Mouse (Mus musculus): ENCODE measurements around the gene Gm5767. TPM values are rescaled to one million over a fixed set of nuclear protein-coding genes. Genes with fewer than 3 reads are reported as not detected.

Gene Gm5767
- not detected in 2 replicates for polyA plus RNA-seq (2014; fragmentation: Nextera tagmentation; extraction: Ambion mirVana)

DNA sequence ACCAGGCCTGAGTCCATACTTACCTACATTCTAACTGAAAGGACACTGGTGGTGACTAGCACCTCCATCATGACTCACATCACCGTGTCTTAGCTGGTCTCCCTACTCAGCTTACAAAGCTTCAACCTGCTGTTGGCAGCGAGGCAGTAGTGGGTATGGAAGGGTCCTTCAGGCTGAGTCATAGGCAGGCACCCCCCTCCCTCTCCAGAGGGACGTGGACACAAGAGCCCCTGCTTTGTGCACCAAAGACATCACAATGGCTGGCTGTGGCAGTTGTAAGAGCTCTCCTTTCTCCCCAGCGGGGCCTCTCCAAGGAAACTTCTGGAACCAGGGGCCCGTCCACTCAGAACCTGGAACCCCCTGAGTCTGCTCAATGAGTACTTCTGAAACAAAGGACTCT lies at the start of gene Gm5767:
Gene Gm5767, plus strand, starts transcription at position 301 of the 400 bp plus-strand sequence.
- H3K9me3 ChIP-seq (ENCODE audit: control insufficient read depth, low read length), result no peaks in the 10 kb centered on the region

GRCm38 (mm10) chr16:8631428-8631827 lies 49.1 kb upstream of the Gm5767 start:
- ATAC-seq (ENCODE audit: insufficient number of reproducible peaks, low FRiP score, low TSS enrichment, low read depth) (no peak), DNase-seq (ENCODE audit: low spot score) (no peak)
- WGBS, result 85% methylated on average over 5 of the region's 5 CpGs
- no peak overlapping the region for H3K27ac ChIP-seq (replicated peaks; ENCODE audit: low read depth, low read length)
- H3K36me3 ChIP-seq (ENCODE audit: control insufficient read depth, insufficient read depth, low read length), result peaks cover 9% of the 10 kb centered on the region; the same call in 1 of the 2 replicates
- no peak overlapping the region for H3K4me2 ChIP-seq (ENCODE audit: low read depth, severe bottlenecking)
- H3K9ac ChIP-seq (ENCODE audit: low read length), result no peak overlapping the region
- no peak overlapping the region for H3K4me3 ChIP-seq (ENCODE audit: low read depth, low read length)
- no peaks in the 10 kb centered on the region for H3K27me3 ChIP-seq (ENCODE audit: control insufficient read depth, insufficient read depth, low read length)
- H3K9me3 ChIP-seq (ENCODE audit: control insufficient read depth, low read length), result no peaks in the 10 kb centered on the region; the same call in 1 of the 2 replicates
- H3K4me1 ChIP-seq (ENCODE audit: control insufficient read depth, insufficient read depth, low read length), result peaks cover 7% of the 10 kb centered on the region

More for the DNA sequence above, at the start of gene Gm5767:
- 89% methylated on average over 5 of the region's 5 CpGs for WGBS
- Histone ChIP-seq H3K9ac (ENCODE audit: low read length) (no peak within 1 kb of the TSS), H3K27ac (replicated peaks; ENCODE audit: low read depth, low read length) (no peak within 1 kb of the TSS), H3K4me3 (ENCODE audit: low read depth, low read length) (no peak within 1 kb of the TSS), H3K4me2 (ENCODE audit: low read depth, severe bottlenecking) (no peak within 1 kb of the TSS), H3K27me3 (ENCODE audit: control insufficient read depth, insufficient read depth, low read length) (no peaks in the 10 kb centered on the region), H3K4me1 (ENCODE audit: control insufficient read depth, insufficient read depth, low read length) (no peaks in the 10 kb centered on the region; the same call in 1 of the 2 replicates), H3K36me3 (ENCODE audit: control insufficient read depth, insufficient read depth, low read length) (0 out of 2 replicates have a peak, but pooled peaks cover 2% of the 10 kb centered on the region)
- DNase-seq (ENCODE audit: low spot score) (no peak), ATAC-seq (ENCODE audit: insufficient number of reproducible peaks, low FRiP score, low TSS enrichment, low read depth) (no peak)

- Histone ChIP-seq H3K36me3 (ENCODE audit: control insufficient read depth, insufficient read depth, low read length) (peaks cover 9% of the 10 kb centered on the region; the same call in 1 of the 2 replicates), H3K4me1 (ENCODE audit: control insufficient read depth, insufficient read depth, low read length) (peaks cover 7% of the 10 kb centered on the region), H3K4me2 (ENCODE audit: low read depth, severe bottlenecking) (peak overlapping the region; percentile 80), H3K27ac (replicated peaks; ENCODE audit: low read depth, low read length) (peak overlapping the region; percentile 67; the same call in 1 of the 2 replicates), H3K9ac (ENCODE audit: low read length) (peak overlapping the region; percentile 86), H3K9me3 (ENCODE audit: control insufficient read depth, low read length) (no peaks in the 10 kb centered on the region; the same call in 1 of the 2 replicates), H3K4me3 (ENCODE audit: low read depth, low read length) (peak overlapping the region; percentile 78), H3K27me3 (ENCODE audit: control insufficient read depth, insufficient read depth, low read length) (no peaks in the 10 kb centered on the region)
- DNase-seq (ENCODE audit: low spot score) (no peak), ATAC-seq (ENCODE audit: insufficient number of reproducible peaks, low FRiP score, low TSS enrichment, low read depth) (peak; percentile 15; the same call in 1 of the 2 replicates)
- WGBS, result under 1% methylated on average over 13 of the region's 13 CpGs
Measured at GRCm38 (mm10) chr16:8636867-8637216, 43.7 kb upstream of the Gm5767 start.

DNA sequence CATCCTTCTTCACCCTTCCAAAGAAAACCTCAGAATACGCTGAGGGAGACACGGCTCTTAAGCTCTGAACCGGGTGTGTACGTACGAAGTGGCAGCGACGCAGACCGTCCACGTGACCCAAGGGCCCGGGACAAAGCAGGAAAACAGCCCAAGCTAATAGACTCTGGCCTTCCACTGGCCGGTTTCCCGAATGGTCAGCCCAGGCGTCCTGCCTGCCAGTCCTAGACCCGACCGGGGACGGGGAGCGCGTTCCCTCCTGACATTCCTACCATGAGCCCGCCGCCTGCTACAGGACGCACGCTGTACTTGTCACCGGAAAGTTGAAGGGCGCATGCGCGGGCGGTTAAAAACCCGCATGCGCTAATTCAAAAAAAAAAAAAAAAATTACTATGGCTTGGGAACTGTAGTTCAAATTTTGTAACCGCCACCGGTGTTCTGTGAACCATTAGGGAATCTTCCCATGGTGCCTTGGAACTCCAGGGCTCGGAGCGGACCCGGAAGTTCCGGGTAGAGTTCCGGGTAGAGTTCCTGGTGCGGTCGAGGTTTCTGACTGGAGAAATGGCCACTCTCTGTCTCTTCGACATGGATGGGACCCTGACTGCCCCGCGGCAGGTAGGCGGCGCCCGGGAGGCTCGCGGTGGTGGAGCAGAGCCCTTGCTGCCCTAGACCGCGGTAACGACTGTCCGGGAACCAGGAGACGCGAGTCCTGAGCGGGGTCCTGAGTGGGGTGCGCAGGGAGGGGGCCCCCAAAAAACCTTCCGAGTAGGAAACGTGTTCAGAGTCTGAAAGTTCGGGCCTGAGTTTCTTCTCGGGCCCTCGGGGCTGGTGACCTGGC lies 43.1 kb upstream of the Gm5767 start, which contains the start of the genes Pmm2 and Tmem186:
Gene Pmm2, plus strand, starts transcription at position 458 of the 835 bp plus-strand sequence.
Gene Tmem186, minus strand, starts transcription at position 496 of the 835 bp plus-strand sequence.
- Histone ChIP-seq H3K36me3 (ENCODE audit: control insufficient read depth, insufficient read depth, low read length) (peaks cover 9% of the 10 kb centered on the region; the same call in 1 of the 2 replicates), H3K4me2 (ENCODE audit: low read depth, severe bottlenecking) (peak within 1 kb of the TSS; percentile 80), H3K4me3 (ENCODE audit: low read depth, low read length) (peak within 1 kb of the TSS; percentile 78), H3K27ac (replicated peaks; ENCODE audit: low read depth, low read length) (peak within 1 kb of the TSS; percentile 67), H3K9ac (ENCODE audit: low read length) (peak within 1 kb of the TSS; percentile 86), H3K9me3 (ENCODE audit: control insufficient read depth, low read length) (no peaks in the 10 kb centered on the region; the same call in 1 of the 2 replicates), H3K4me1 (ENCODE audit: control insufficient read depth, insufficient read depth, low read length) (peaks cover 7% of the 10 kb centered on the region), H3K27me3 (ENCODE audit: control insufficient read depth, insufficient read depth, low read length) (no peaks in the 10 kb centered on the region)
- under 1% methylated on average over 59 of the region's 59 CpGs for WGBS
- DNase-seq (ENCODE audit: low spot score) (peak; percentile 86), ATAC-seq (ENCODE audit: insufficient number of reproducible peaks, low FRiP score, low TSS enrichment, low read depth) (peak; percentile 91)

DNA sequence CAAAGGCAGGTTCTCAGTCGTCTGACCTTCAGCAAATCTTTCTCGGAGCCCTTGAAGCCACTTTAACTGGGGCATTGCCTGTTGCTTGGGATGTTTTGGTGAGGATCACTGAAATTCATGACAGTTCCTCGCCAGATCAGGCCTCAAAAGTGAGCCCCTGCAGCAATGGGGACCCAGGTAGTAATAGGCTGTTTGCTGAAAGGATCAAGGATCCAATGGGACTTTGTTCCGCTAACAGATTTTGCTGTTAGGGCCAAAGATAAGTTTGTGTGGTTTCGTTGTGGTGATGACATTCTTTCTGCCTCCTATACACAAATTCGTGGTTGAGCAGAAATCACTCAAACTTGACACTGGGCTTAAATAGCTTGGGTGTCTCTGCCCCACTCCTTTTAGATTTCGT lies 42.4 kb upstream of the Gm5767 start:
- ATAC-seq (ENCODE audit: insufficient number of reproducible peaks, low FRiP score, low TSS enrichment, low read depth), result no peak
- DNase-seq (ENCODE audit: low spot score), result no peak
- peaks cover 11% of the 10 kb centered on the region; the same call in 1 of the 2 replicates for H3K36me3 ChIP-seq (ENCODE audit: control insufficient read depth, insufficient read depth, low read length)
- H3K9ac ChIP-seq (ENCODE audit: low read length), result peak overlapping the region; percentile 86
- 53% methylated on average over 7 of the region's 7 CpGs for WGBS
- H3K4me2 ChIP-seq (ENCODE audit: low read depth, severe bottlenecking), result peak overlapping the region; percentile 80
- no peaks in the 10 kb centered on the region for H3K27me3 ChIP-seq (ENCODE audit: control insufficient read depth, insufficient read depth, low read length)
- H3K4me1 ChIP-seq (ENCODE audit: control insufficient read depth, insufficient read depth, low read length), result peaks cover 7% of the 10 kb centered on the region
- peak overlapping the region; percentile 78 for H3K4me3 ChIP-seq (ENCODE audit: low read depth, low read length)
- H3K27ac ChIP-seq (replicated peaks; ENCODE audit: low read depth, low read length), result no peak overlapping the region; the same call in 1 of the 2 replicates
- no peaks in the 10 kb centered on the region; the same call in 1 of the 2 replicates for H3K9me3 ChIP-seq (ENCODE audit: control insufficient read depth, low read length)

GRCm38 (mm10) chr16:8639466-8640191 lies 40.9 kb upstream of the Gm5767 start:
- H3K9ac ChIP-seq (ENCODE audit: low read length), result no peak overlapping the region
- no peak for ATAC-seq (ENCODE audit: insufficient number of reproducible peaks, low FRiP score, low TSS enrichment, low read depth)
- H3K4me1 ChIP-seq (ENCODE audit: control insufficient read depth, insufficient read depth, low read length), result peaks cover 7% of the 10 kb centered on the region
- no peaks in the 10 kb centered on the region; the same call in 1 of the 2 replicates for H3K9me3 ChIP-seq (ENCODE audit: control insufficient read depth, low read length)
- H3K36me3 ChIP-seq (ENCODE audit: control insufficient read depth, insufficient read depth, low read length), result peaks cover 11% of the 10 kb centered on the region; the same call in 1 of the 2 replicates
- no peak overlapping the region for H3K27ac ChIP-seq (replicated peaks; ENCODE audit: low read depth, low read length)
- 89% methylated on average over 11 of the region's 11 CpGs for WGBS
- no peak overlapping the region for H3K4me3 ChIP-seq (ENCODE audit: low read depth, low read length)
- H3K27me3 ChIP-seq (ENCODE audit: control insufficient read depth, insufficient read depth, low read length), result no peaks in the 10 kb centered on the region
- DNase-seq (ENCODE audit: low spot score), result no peak
- H3K4me2 ChIP-seq (ENCODE audit: low read depth, severe bottlenecking), result no peak overlapping the region

GRCm38 (mm10) chr16:8643855-8644254 lies 36.7 kb upstream of the Gm5767 start:
- H3K36me3 ChIP-seq (ENCODE audit: control insufficient read depth, insufficient read depth, low read length), result peaks cover 10% of the 10 kb centered on the region; the same call in 1 of the 2 replicates
- no peaks in the 10 kb centered on the region for H3K4me1 ChIP-seq (ENCODE audit: control insufficient read depth, insufficient read depth, low read length)
- H3K4me2 ChIP-seq (ENCODE audit: low read depth, severe bottlenecking), result no peak overlapping the region
- no peak for ATAC-seq (ENCODE audit: insufficient number of reproducible peaks, low FRiP score, low TSS enrichment, low read depth)
- no peak overlapping the region for H3K9ac ChIP-seq (ENCODE audit: low read length)
- no peaks in the 10 kb centered on the region for H3K9me3 ChIP-seq (ENCODE audit: control insufficient read depth, low read length)
- H3K4me3 ChIP-seq (ENCODE audit: low read depth, low read length), result no peak overlapping the region
- H3K27ac ChIP-seq (replicated peaks; ENCODE audit: low read depth, low read length), result no peak overlapping the region
- peak; percentile 50 for DNase-seq (ENCODE audit: low spot score)
- H3K27me3 ChIP-seq (ENCODE audit: control insufficient read depth, insufficient read depth, low read length), result no peaks in the 10 kb centered on the region
- WGBS, result 78% methylated on average over 2 of the region's 2 CpGs

DNA sequence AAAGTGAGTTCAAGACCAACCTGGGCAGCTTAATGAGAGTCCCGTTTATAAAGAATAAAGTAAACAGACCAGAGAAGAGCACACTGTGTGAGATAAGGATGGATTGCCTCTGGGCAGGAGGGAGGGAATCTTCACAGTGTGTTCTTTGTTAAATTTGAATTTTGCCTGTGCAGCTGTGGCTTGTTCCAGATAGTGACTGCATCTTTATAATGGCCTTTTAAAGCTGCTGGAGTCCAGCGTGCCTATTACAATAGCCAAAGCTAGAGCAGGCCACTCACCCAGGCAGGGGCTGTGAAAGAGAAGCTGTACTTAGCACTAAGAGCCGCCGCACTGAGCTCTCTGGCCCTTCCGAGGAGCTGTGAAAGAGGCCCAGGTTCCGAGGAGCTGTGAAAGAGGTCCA lies 35.0 kb upstream of the Gm5767 start:
- Histone ChIP-seq H3K27me3 (ENCODE audit: control insufficient read depth, insufficient read depth, low read length) (no peaks in the 10 kb centered on the region), H3K4me2 (ENCODE audit: low read depth, severe bottlenecking) (no peak overlapping the region), H3K27ac (replicated peaks; ENCODE audit: low read depth, low read length) (no peak overlapping the region), H3K9ac (ENCODE audit: low read length) (no peak overlapping the region), H3K9me3 (ENCODE audit: control insufficient read depth, low read length) (no peaks in the 10 kb centered on the region), H3K4me1 (ENCODE audit: control insufficient read depth, insufficient read depth, low read length) (no peaks in the 10 kb centered on the region), H3K4me3 (ENCODE audit: low read depth, low read length) (no peak overlapping the region), H3K36me3 (ENCODE audit: control insufficient read depth, insufficient read depth, low read length) (peaks cover 14% of the 10 kb centered on the region; the same call in 1 of the 2 replicates)
- DNase-seq (ENCODE audit: low spot score) (no peak), ATAC-seq (ENCODE audit: insufficient number of reproducible peaks, low FRiP score, low TSS enrichment, low read depth) (no peak)
- WGBS, result 87% methylated on average over 6 of the region's 6 CpGs

All from limb, embryonic 11.5 days (tissue).